Mouse (Mus musculus): Measurements from ENCODE around the gene Qsox1.

Gene Qsox1

DNA sequence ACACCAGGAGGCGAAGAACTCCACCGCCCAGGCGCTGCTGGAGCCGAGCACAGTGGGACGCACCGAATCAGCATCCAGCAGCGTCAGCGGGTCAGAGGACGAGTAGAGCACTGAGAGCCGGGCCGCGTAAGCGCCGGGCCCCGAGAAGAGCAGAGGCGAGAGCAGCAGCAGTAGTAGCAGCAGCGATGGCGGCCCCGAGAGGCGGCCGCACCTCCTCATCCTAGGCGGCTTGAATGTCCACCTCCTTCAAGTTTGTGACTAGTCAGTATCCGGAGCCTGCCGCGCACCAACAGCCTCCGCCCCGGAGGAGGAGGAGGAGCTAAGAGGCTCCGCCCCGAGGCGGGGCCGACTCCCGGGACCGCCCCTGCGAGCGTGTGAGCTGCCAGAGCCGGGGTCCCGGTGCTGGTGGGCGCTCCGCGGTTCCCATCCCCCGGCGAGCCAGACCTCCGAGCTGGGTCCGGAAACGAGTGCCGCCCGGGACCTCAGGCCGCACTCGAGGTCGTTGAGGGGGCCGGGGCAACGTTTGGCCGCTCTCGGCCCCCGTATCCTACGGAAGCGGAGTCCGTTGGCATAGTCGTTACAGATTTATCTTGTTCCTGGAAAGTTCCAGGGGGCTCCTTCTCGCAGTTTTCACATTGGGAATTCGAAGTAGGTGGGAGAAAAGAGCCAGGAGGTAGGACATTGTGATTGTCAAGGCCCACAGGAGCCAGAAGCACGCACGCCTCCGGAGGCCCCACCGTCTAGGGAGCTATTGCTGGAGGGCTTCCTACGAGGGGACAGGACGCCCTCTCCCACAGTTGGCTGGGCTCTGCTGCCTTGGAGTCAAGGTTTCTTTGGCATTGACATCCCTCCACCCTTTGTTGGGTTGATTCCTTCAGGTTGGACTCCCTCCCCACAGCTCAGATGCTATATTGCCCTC is at the start of gene Qsox1:
Gene Qsox1, minus strand, starts transcription at position 309 of the 919 bp plus-strand sequence.
- in situ Hi-C loops (cut with MboI; ENCODE audit: low pct_unique_long_range_greater_than_20kb in 1 of 2, low sequenced_read_pairs in 2 of 2, unreplicated experiment in 1 of 2): no loop called here

DNA sequence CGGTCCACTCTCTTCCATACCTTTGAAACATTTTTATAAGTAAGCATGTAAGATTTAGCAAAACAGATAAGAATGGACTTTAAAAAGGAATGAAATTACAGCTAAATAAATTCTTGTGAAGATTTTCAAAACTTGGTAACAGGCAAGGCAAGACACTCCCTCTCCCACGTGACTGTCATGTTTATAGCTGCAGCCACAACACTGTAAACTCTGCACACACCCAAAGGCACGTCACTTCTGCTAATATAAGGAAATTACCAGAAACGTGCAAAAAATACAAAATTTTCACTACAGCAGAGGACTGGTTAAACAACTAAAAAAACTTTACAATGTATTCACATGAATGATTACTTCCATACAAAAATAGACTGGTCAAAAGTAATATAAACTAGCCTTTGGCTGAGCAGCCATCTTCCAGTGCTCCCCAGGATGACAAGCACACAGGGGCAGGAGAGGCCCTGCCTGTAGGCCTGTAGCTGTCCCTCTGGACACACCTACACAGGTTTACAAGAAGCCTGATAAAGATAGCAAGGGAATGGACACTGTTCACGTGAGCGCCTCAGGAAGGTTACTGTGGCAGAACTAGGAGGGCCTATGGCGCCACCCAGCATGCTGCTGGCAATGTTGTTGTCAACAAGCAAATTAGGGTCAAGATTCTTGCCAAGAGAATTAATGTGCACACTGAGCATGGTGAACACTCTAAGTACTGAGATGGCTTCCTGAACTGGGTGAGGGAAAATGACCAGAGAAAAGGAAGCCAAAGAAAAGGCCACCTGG is 42.4 kb upstream of the Qsox1 start:
- in situ Hi-C loops (cut with MboI; ENCODE audit: low pct_unique_long_range_greater_than_20kb in 1 of 2, low sequenced_read_pairs in 2 of 2, unreplicated experiment in 1 of 2): no loop called here

GRCm38 (mm10) chr1:155853009-155853408 is 40.3 kb upstream of the Qsox1 start:
- in situ Hi-C loops (cut with MboI; ENCODE audit: low pct_unique_long_range_greater_than_20kb in 1 of 2, low sequenced_read_pairs in 2 of 2, unreplicated experiment in 1 of 2): no loop called here

DNA sequence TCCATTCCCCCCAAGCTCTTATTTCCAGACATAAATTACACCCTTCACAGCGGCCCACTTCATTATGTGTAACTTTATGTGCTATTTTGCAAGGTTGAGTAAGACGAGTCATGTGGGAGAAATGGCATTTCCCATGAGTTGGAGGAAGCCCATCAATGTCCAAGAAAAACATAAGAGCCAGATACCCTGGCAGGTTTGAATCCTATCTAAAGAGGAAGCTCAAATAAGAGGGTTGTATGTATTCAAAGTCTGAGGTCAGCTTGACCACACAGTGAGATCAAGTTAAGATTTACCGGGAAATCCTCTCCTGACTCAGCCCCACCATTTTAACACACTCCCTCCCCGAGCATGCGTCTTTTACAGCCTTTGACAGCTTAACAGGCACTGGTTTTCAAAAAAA is 31.5 kb upstream of the Qsox1 start:
- in situ Hi-C loops (cut with MboI; ENCODE audit: low pct_unique_long_range_greater_than_20kb in 1 of 2, low sequenced_read_pairs in 2 of 2, unreplicated experiment in 1 of 2): no loop called here

- in situ Hi-C loops (cut with MboI; ENCODE audit: low pct_unique_long_range_greater_than_20kb in 1 of 2, low sequenced_read_pairs in 2 of 2, unreplicated experiment in 1 of 2): no loop called here
Observed at GRCm38 (mm10) chr1:155843538-155843937, 30.8 kb upstream of the Qsox1 start.

DNA sequence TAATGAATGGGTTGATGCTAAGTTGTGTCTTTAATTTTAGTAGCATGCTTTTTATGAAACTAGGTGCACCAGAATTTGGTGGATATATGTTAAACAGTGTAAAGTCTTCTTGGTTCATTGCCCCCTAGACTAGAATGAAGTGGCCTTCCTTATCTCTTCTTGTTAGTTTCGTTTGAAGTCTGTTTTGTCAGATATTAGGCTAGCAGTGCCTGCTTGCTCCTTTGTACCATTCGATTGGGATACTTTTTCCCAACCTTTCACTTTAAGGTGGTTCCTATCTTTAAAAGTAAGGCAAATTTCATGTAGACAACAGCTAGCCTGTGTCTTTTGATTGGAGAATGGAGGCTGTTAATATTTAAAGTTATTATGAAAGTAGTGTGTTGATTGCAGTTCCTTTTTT is 23.0 kb upstream of the Qsox1 start:
- in situ Hi-C loops (cut with MboI; ENCODE audit: low pct_unique_long_range_greater_than_20kb in 1 of 2, low sequenced_read_pairs in 2 of 2, unreplicated experiment in 1 of 2): no loop called here

GRCm38 (mm10) chr1:155833610-155834009 is 20.9 kb upstream of the Qsox1 start:
- in situ Hi-C loops (cut with MboI; ENCODE audit: low pct_unique_long_range_greater_than_20kb in 1 of 2, low sequenced_read_pairs in 2 of 2, unreplicated experiment in 1 of 2): no loop called here

- in situ Hi-C loops (cut with MboI; ENCODE audit: low pct_unique_long_range_greater_than_20kb in 1 of 2, low sequenced_read_pairs in 2 of 2, unreplicated experiment in 1 of 2): no loop called here
Observed at GRCm38 (mm10) chr1:155831958-155832357, 19.3 kb upstream of the Qsox1 start.

DNA sequence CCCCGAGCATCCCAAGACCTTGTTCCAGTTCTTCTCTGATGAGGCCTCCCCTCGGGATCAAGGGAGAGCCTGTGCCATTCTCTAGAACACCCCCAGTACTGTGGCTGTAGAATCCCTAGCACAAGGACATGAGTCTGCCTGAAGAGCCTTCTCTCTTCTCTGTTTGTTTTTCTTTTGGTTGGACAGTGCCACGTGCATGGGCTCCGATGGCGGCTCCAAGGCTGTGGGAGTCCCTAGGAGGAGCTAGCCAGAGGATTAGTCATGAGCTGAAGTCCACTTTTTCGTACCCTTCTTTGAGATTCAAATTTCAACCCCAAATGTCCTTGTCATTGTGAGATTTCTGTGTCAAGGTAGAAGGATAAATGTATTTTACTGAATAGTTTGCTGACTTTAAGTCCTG is 18.2 kb upstream of the Qsox1 start:
- in situ Hi-C loops (cut with MboI; ENCODE audit: low pct_unique_long_range_greater_than_20kb in 1 of 2, low sequenced_read_pairs in 2 of 2, unreplicated experiment in 1 of 2): no loop called here

- in situ Hi-C loops (cut with MboI; ENCODE audit: low pct_unique_long_range_greater_than_20kb in 1 of 2, low sequenced_read_pairs in 2 of 2, unreplicated experiment in 1 of 2): no loop called here
Observed at GRCm38 (mm10) chr1:155827703-155828295, 15.1 kb upstream of the Qsox1 start.

DNA sequence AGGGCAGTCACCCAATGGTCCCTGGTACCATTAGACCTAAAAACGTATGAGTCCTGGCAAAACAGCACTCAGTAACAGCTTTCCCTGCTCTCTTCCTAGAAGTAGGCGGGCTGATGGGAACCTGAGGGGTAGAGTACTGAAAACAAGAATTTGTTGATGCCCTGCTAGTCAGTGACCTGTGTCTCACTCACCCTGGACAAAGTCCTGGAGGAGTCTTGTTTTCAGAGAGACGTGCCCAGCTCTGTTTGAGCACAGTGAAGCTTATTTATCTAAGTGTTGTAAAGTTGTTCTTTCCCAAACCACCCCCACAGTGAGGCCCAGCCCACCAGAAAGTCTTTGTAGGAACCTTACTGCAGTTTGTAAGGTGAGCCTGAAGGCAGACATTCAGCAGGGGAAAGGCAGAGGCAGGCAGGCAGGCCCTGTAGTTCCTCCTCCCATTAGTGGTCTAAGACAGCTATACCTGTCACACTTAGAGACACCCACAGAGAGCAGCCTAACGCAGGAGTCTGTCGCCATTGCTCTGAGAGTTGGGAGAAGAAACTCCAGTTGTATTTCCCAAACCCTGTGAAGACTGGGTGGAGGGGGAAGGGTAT is 14.2 kb upstream of the Qsox1 start:
- in situ Hi-C loops (cut with MboI; ENCODE audit: low pct_unique_long_range_greater_than_20kb in 1 of 2, low sequenced_read_pairs in 2 of 2, unreplicated experiment in 1 of 2): no loop called here

DNA sequence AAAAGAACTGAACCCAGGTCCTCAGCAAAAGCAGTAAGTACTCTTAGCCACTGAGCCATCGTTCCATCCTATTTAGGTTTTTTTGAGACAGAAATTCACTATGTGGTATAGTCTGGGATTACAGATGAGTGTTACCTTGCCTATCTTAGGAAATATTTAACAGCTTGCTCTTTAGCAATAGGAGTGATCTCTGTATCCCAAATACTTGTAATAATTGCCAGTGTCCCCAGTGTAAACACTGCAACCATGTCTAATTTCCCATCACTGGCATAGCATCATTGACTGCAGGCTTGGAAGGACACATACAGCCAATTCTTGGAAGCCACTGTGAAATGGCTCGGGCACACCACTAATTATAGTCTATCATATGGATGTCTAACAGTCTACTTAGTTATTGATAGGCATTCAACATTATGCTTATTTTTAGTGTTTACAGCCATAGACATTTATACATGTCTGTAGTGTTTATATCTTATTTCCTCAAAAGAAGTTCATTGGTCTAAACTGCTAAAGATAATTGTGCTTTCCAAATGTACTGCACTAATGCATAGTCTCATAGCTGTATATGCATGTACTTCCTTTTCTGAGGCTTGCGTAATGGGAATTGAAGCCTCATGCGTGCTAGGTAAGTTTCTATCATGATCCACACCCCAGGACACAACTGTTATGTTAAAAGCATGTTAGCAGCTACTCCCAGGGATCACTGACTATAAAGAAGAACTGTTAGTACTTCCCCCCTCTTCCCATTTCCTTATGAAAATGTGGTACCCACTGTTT is 13.4 kb upstream of the Qsox1 start:
- in situ Hi-C loops (cut with MboI; ENCODE audit: low pct_unique_long_range_greater_than_20kb in 1 of 2, low sequenced_read_pairs in 2 of 2, unreplicated experiment in 1 of 2): no loop called here

DNA sequence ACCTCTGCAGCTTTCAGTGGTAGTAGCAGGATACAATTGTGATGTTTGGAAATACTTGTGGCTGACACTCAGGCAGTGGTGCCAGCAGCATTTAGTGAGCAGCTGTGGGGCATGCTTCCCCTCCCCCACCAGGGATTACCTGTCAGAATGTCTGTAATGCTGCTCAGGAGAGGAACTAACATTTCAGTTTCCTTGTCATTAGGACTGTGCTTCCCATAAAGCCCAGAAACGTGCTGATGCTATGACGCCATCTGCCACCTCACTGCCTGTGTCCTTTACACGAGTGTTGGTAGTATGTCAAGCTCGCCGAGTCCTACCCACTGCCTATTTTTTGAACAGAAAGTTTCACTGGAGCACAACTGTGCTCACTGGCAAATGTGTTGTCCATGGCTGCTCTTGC is 8.0 kb upstream of the Qsox1 start:
- in situ Hi-C loops (cut with MboI; ENCODE audit: low pct_unique_long_range_greater_than_20kb in 1 of 2, low sequenced_read_pairs in 2 of 2, unreplicated experiment in 1 of 2): no loop called here

DNA sequence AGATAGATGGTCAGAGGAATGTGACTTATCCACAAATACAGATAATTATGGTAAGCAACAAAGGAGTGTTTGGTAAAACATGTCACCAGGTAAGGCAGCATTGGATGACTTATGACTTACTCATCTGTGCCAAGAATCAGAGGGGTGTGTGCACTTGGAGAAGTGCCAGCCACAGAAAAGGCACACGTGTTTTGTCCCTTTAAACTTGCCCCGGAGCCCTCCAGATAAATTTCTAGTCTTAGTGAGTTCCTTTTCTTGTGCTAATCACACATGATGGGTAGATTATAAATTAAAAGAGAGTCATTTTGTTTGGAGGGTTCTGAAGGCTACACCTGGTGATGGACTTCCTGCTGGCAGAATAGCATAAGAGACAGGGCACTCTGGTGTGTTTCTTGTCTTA is 3.5 kb upstream of the Qsox1 start:
- in situ Hi-C loops (cut with MboI; ENCODE audit: low pct_unique_long_range_greater_than_20kb in 1 of 2, low sequenced_read_pairs in 2 of 2, unreplicated experiment in 1 of 2): no loop called here

DNA sequence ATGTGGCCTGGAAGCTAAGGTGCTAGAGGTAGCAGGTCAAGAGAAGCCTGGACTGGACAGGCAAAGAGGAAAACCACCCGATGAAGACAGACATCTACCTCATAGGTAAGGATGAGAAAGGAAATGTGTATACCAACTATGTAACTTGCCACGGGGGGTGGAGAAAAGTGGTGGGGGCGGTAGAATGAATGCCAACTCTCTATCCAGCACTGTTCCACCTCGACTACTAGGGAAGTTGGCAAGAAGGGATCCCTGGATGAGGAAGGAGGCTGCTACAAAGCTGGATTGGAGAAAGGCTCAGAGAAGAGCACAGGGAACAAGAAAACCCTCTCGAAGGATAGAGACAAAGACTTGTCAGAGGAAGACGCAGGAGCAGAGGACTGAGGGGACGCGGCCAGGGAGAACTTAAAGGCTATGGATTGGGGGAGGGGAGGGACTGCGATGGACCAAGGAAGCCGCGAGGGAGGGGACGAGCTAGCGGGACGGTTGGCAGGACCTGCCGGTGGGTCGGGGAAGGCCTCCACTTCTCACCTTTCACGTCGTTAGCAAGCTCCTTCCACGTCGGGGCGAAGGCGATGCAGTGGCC is 601 bp downstream of the Qsox1 start:
- in situ Hi-C loops (cut with MboI; ENCODE audit: low pct_unique_long_range_greater_than_20kb in 1 of 2, low sequenced_read_pairs in 2 of 2, unreplicated experiment in 1 of 2): no loop called here

DNA sequence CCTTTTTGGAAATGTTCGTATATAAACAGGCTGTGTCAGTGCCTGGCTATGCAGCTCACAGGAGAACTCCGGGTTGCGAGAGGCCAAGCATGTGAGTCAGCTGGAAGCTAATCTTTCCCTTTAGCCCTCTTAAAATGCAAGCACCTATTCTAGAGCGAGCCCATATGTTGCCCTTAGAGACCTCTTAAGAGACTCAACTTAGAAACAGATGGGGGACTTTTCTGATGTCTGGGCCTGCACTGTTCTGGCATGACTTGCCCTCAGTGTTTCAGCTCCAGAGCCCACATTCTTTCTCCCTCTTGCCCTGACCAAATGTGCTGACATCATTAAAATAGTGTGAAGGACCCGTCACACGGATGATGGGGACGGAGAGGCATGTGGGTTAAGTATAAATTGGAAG is 2.1 kb downstream of the Qsox1 start:
- in situ Hi-C loops (cut with MboI; ENCODE audit: low pct_unique_long_range_greater_than_20kb in 1 of 2, low sequenced_read_pairs in 2 of 2, unreplicated experiment in 1 of 2): no loop called here

- in situ Hi-C loops (cut with MboI; ENCODE audit: low pct_unique_long_range_greater_than_20kb in 1 of 2, low sequenced_read_pairs in 2 of 2, unreplicated experiment in 1 of 2): no loop called here
Observed at GRCm38 (mm10) chr1:155809706-155810442, 2.8 kb downstream of the Qsox1 start.

Data from mouse embryonic stem cell (cell line).